Mouse (Mus musculus) neural tube, embryonic 13.5 days (tissue): Measurements from ENCODE around the gene Ppp1r14a. TPM values are rescaled to one million over a fixed set of nuclear protein-coding genes. Genes with fewer than 3 reads are reported as not detected.
A peak's percentile ranks its signal among the peaks of the same experiment; 100 is the strongest.

Experiments used
- ATAC-seq: fragments of 200-750 bp; cut with Nextera tagmentation; 2 replicates; pipeline ENCODE4 v1.8.0; 2017; ENCODE audit warnings: low read depth, mild to moderate bottlenecking, moderate TSS enrichment, moderate library complexity
- H3K27ac ChIP-seq: fragments of 300-500 bp; sonication (generic); replicated peaks from 2 replicates; pipeline ENCODE4 v1.5.1; 2015; ENCODE audit warnings: moderate library complexity, mild to moderate bottlenecking, inconsistent platforms
- H3K27me3 ChIP-seq: fragments of 300-500 bp; sonication (generic); 2 replicates; pipeline ENCODE4 v1.6.1; 2015; ENCODE audit warnings: mild to moderate bottlenecking, inconsistent platforms
- H3K36me3 ChIP-seq: fragments of 300-500 bp; sonication (generic); 2 replicates; pipeline ENCODE4 v1.6.1; 2015; ENCODE audit warnings: mild to moderate bottlenecking, inconsistent platforms
- H3K4me1 ChIP-seq: fragments of 300-500 bp; sonication (generic); replicated peaks from 2 replicates; pipeline ENCODE4 v1.6.1; 2015; ENCODE audit warnings: inconsistent platforms
- H3K4me2 ChIP-seq: fragments of 300-500 bp; sonication (generic); 2 replicates; pipeline ENCODE4 v1.6.1; 2015; ENCODE audit warnings: inconsistent platforms, mild to moderate bottlenecking, moderate library complexity
- H3K4me3 ChIP-seq: fragments of 300-500 bp; sonication (generic); 2 replicates; pipeline ENCODE4 v1.5.1; 2015; ENCODE audit warnings: mild to moderate bottlenecking, inconsistent platforms
- H3K9ac ChIP-seq: fragments of 300-500 bp; sonication (generic); 2 replicates; pipeline ENCODE4 v1.6.1; 2015; ENCODE audit warnings: moderate library complexity, mild to moderate bottlenecking, inconsistent platforms
- H3K9me3 ChIP-seq: fragments of 300-500 bp; sonication (generic); 2 replicates; pipeline ENCODE4 v1.6.1; 2016; ENCODE audit warnings: inconsistent platforms
- WGBS: fragments of 180-500 bp; shearing (Covaris S2); methylation state at CpG from one replicate; pipeline ENCODE4 v1.1.7; 2015; 5-methylcytosine and 5-hydroxymethylcytosine counted together
- polyA plus RNA-seq: library from polyadenylated mRNA; unstranded; fragments of >200 nt; fragmentation: Nextera tagmentation; extraction: Ambion mirVana; gene quantifications from 2 replicates; pipeline ENCODE4 v1.2.1, GENCODE M21; 2015

The Ppp1r14a gene
- polyA plus RNA-seq, 1 experiment from 2014 or later, result 24.8 TPM

DNA sequence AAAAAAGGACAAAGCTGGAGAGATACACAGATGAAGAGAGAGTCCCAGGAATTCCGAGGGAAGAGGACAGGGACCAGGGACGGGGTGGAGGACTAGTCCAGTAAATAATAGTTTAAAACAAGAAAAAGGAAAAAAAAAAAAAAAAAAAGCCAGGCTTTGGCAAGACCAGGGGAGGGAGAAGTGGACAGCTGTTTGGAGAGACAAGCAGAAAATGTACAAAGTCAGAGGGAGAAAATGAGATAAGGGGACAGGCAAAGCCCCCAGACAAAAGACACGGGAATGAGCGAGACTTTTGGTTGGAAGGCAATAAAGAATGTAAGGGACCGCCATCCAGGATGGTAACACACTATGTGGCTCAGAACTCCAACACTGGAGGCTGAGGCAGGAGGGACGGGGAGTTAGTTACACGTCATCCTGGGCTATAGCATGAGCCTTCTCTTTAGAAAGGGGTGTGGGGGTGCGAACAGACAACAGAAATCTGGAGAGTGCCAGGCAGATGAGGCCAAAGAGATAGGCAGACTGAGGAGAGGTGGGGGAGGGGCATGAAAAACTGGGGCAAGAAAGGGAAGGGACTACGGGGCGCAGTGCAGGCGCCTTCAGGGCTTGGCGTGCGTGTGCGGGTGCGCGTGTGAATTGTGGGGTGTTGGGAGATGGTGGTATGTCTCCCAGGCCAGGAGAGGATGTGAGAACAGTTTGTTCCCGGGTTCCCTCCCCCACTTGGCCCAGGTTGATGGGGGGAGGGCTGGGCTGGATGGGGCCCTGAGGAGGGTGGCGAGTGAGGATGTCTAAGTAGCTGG lies 29.2 kb downstream of the Ppp1r14a start:
- ATAC-seq, result peak; percentile 6
- H3K4me3 ChIP-seq, result peak overlapping the region; percentile 17

DNA sequence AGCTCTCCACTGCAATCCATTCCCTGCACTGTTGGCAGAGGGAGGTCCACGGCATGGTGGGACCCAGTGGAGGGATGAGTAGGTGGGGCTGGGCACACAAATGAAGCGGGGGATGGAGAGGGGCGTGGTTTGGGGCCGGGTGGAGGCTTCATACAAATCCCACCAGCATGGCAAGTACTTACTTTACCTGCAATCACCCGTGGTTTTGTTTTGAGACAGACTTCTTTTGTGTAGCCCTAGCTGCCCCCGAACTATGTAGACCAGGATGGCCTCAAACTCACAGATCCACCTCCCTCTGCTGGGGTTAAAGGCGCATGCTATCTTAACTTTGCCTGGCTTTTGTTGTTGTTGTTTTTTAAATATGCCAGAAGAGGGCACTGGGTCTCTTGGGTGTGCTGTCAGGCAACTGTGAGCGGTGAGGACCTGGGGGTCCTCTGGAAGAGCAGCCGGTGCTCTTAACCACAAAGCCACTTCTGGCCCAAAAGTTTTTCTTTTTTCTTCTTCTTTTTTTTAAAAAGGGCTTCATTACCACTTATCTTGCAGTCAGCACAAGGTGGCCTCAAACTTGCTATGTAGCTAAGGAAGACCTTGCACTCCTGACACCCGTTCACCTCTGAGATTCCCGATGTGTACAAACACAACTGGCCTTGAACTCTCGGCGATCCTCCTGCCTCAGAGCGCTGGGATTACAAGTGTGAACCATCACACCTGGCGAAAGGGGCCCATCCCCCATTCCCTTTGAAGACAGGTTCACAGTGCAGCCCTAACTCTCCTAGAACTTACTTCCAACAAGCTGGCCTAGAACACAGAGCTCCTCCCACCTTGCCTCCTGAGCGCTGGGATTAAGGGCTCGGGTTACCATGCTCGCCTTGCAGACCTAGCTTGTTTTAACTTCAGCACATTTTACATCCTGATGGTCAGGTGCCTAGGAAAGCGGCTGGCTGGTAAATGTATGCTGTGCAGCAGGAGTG lies 30.5 kb downstream of the Ppp1r14a start:
- Histone ChIP-seq H3K4me1 (peaks cover 73% of the 10 kb centered on the region), H3K36me3 (peaks cover 26% of the 10 kb centered on the region), H3K9me3 (no peaks in the 10 kb centered on the region), H3K27ac (peak overlapping the region; percentile 98), H3K4me3 (peak overlapping the region; percentile 17), H3K9ac (0 out of 2 replicates have a peak overlapping the region, but pooled peaks have one; percentile 63), H3K4me2 (peak overlapping the region; percentile 50), H3K27me3 (no peaks in the 10 kb centered on the region)
- WGBS, result 13% methylated on average over 19 of the region's 19 CpGs
- no peak for ATAC-seq

More for the DNA sequence above, 29.2 kb downstream of the Ppp1r14a start:
- Histone ChIP-seq H3K27me3 (no peaks in the 10 kb centered on the region), H3K4me1 (peaks cover 86% of the 10 kb centered on the region), H3K9ac (peak overlapping the region; percentile 63), H3K9me3 (no peaks in the 10 kb centered on the region), H3K36me3 (peaks cover 28% of the 10 kb centered on the region), H3K4me2 (peak overlapping the region; percentile 50), H3K27ac (peak overlapping the region; percentile 98)
- WGBS, result 1% methylated on average over 18 of the region's 18 CpGs

- Histone ChIP-seq H3K9ac (no peak overlapping the region), H3K27me3 (no peaks in the 10 kb centered on the region), H3K9me3 (no peaks in the 10 kb centered on the region), H3K27ac (no peak overlapping the region), H3K4me2 (no peak overlapping the region), H3K4me1 (no peaks in the 10 kb centered on the region), H3K4me3 (no peak overlapping the region), H3K36me3 (peaks cover 82% of the 10 kb centered on the region)
- ATAC-seq, result no peak
- WGBS, result 84% methylated on average over 6 of the region's 6 CpGs
Observed at GRCm38 (mm10) chr7:29327087-29327486, 38.0 kb downstream of the Ppp1r14a start.

GRCm38 (mm10) chr7:29328984-29329383 lies 39.9 kb downstream of the Ppp1r14a start:
- WGBS, result 93% methylated on average over 16 of the region's 16 CpGs
- ATAC-seq, result no peak
- H3K4me1 ChIP-seq, result no peaks in the 10 kb centered on the region
- no peak overlapping the region for H3K9ac ChIP-seq
- peaks cover 76% of the 10 kb centered on the region for H3K36me3 ChIP-seq
- H3K9me3 ChIP-seq, result no peaks in the 10 kb centered on the region
- no peak overlapping the region for H3K27ac ChIP-seq
- H3K27me3 ChIP-seq, result no peaks in the 10 kb centered on the region
- H3K4me3 ChIP-seq, result no peak overlapping the region
- H3K4me2 ChIP-seq, result no peak overlapping the region

DNA sequence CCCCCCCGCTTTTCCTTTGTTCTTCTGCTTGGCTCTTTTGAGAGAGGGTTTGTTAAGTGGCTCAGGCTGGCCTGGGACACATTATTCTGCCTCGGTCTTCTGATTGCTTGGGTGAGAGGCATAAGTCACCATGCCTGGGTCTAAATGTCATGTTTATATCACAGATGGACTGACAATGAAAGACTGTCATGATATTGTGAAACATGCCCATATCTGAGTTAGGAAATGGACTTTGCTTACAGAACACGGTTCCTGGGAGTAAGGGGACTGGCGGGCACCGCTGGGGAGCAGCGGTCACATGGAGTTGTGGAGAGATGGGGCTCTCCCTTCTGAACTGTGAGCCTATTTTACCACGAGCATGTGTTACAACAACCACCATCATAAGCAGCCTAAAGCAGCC lies 45.0 kb downstream of the Ppp1r14a start:
- H3K4me3 ChIP-seq, result no peak overlapping the region
- WGBS, result 66% methylated on average over 7 of the region's 7 CpGs
- no peak overlapping the region; the same call in 1 of the 2 replicates for H3K27ac ChIP-seq
- H3K9ac ChIP-seq, result no peak overlapping the region
- no peak overlapping the region for H3K4me2 ChIP-seq
- no peaks in the 10 kb centered on the region for H3K27me3 ChIP-seq
- no peak for ATAC-seq
- H3K4me1 ChIP-seq, result no peaks in the 10 kb centered on the region; the same call in 1 of the 2 replicates
- peaks cover 56% of the 10 kb centered on the region for H3K36me3 ChIP-seq
- H3K9me3 ChIP-seq, result no peaks in the 10 kb centered on the region

DNA sequence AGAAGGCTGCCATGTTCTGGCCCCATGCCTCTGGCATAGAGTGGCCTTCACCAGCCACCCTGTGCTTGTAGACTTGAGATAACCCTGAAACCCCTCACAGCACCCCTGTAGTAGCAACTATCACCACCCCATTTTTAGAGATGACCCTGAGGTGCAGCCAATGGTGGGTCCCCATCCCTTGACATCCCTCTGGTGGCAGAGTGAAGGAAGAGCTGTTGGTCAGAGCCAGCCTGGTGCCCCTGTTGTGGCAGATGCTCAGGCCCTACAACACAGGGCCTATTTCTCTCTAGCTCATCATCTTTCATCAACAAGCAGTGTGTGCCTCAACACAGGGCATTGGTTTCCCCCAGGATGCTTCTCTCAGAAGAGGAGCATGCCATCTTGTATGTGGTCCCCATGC lies 46.2 kb downstream of the Ppp1r14a start:
- no peaks in the 10 kb centered on the region for H3K27me3 ChIP-seq
- no peak overlapping the region for H3K9ac ChIP-seq
- H3K36me3 ChIP-seq, result peaks cover 48% of the 10 kb centered on the region
- H3K4me1 ChIP-seq, result no peaks in the 10 kb centered on the region; the same call in 1 of the 2 replicates
- H3K27ac ChIP-seq, result no peak overlapping the region
- no peak for ATAC-seq
- H3K9me3 ChIP-seq, result no peaks in the 10 kb centered on the region
- H3K4me2 ChIP-seq, result no peak overlapping the region
- no peak overlapping the region for H3K4me3 ChIP-seq

GRCm38 (mm10) chr7:29335841-29336671 lies 46.9 kb downstream of the Ppp1r14a start:
- no peaks in the 10 kb centered on the region for H3K9me3 ChIP-seq
- no peaks in the 10 kb centered on the region; the same call in 1 of the 2 replicates for H3K4me1 ChIP-seq
- no peak overlapping the region for H3K27ac ChIP-seq
- 89% methylated on average over 6 of the region's 6 CpGs for WGBS
- no peak overlapping the region for H3K4me2 ChIP-seq
- ATAC-seq, result no peak
- no peaks in the 10 kb centered on the region for H3K27me3 ChIP-seq
- H3K9ac ChIP-seq, result no peak overlapping the region
- H3K36me3 ChIP-seq, result peaks cover 44% of the 10 kb centered on the region
- no peak overlapping the region for H3K4me3 ChIP-seq

- no peak for ATAC-seq
- WGBS, result 70% methylated on average over 9 of the region's 9 CpGs
- Histone ChIP-seq H3K4me1 (peaks cover 7% of the 10 kb centered on the region), H3K4me2 (no peak overlapping the region), H3K9ac (no peak overlapping the region), H3K27me3 (no peaks in the 10 kb centered on the region), H3K4me3 (no peak overlapping the region), H3K36me3 (peaks cover 36% of the 10 kb centered on the region), H3K27ac (no peak overlapping the region), H3K9me3 (no peaks in the 10 kb centered on the region)
Observed at GRCm38 (mm10) chr7:29336795-29337319, 47.7 kb downstream of the Ppp1r14a start.

DNA sequence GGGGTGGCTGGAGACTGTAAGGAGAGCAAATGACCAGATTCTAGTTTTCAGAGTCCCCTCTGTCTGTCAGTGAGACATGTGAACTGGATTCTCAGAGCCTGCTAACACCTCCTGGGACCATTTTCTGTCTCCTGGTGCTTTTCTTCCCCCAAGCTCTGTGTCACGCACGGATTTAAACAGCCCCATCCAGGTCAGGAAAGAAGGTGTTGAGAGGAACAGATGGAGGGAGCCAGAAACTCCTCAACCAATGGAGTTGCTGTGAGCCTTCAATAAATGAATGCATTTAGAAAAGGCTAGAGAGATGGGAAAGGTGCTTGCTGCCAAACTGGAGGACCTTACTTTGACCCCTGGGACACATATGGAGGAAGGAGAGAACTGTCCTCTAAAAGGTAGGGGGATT lies 48.7 kb downstream of the Ppp1r14a start:
- 84% methylated on average over 2 of the region's 2 CpGs for WGBS
- no peaks in the 10 kb centered on the region for H3K9me3 ChIP-seq
- no peak for ATAC-seq
- no peak overlapping the region for H3K9ac ChIP-seq
- peaks cover 16% of the 10 kb centered on the region for H3K4me1 ChIP-seq
- no peak overlapping the region for H3K27ac ChIP-seq
- H3K4me2 ChIP-seq, result no peak overlapping the region
- H3K36me3 ChIP-seq, result peaks cover 29% of the 10 kb centered on the region
- H3K4me3 ChIP-seq, result no peak overlapping the region
- no peaks in the 10 kb centered on the region for H3K27me3 ChIP-seq

DNA sequence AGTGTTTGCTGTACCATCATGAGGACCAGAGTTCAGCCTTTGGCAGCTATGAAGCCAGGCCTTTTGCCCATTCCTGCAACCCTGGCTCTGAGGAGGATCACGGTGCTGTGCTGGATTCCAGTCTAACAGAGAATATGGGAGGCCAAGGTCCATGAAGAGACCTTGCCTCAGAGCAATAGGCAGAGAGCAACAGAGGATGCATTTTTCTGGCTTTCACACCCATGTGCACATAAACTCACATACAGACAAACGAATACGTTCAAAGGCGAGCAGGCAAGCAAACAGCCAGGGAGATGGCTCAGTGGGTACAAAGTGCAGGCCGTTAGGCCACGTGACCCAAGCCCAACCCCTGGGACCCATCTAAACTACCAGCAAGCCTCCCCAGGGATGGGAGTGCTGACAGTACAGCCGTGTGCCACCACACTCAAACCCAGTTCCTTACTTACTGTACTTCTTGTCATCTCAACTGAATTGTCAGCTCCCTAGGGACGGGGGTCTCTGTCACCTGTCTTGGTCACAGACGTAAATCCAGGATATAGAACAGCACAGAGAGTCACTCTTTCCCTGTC lies 49.3 kb downstream of the Ppp1r14a start:
- 84% methylated on average over 9 of the region's 9 CpGs for WGBS
- Histone ChIP-seq H3K4me3 (no peak overlapping the region), H3K9me3 (no peaks in the 10 kb centered on the region), H3K27me3 (no peaks in the 10 kb centered on the region), H3K4me2 (no peak overlapping the region), H3K27ac (no peak overlapping the region), H3K4me1 (peaks cover 16% of the 10 kb centered on the region), H3K36me3 (peaks cover 30% of the 10 kb centered on the region), H3K9ac (no peak overlapping the region)
- ATAC-seq, result no peak

DNA sequence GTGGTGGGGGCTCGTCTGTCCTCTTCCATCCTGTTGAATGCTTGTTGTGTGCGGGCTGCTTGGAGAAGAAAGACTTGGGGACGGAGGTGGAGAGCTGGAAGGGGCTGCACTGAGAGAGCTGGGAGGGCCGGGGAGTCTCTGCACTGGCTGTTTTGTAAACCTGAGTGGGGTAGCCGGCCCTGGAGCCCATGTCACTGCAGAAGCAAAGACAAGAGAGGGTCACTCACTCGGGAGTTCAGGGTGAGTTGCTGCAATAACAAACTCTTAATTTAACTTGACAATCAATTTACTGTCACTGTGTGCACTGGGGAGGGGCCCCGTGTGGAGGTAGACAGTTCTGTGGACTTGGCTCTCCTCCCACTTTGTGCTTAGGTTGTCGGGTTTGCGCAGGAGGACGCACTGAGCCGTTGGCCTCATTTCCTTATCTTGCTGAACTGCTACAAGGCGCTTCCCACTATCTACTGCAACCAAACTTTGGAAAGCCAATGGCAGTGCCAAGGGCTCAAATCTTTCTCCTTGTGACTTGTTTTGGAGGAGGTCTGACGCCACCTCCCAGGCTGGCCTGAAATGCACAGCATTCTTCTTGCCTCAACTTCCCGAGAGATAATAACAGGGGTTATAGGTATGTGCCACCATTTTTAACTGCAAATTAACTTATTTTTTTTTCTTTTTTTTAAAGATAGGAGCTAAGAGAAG lies 50.0 kb downstream of the Ppp1r14a start:
- no peak overlapping the region for H3K9ac ChIP-seq
- no peaks in the 10 kb centered on the region for H3K27me3 ChIP-seq
- peaks cover 16% of the 10 kb centered on the region for H3K4me1 ChIP-seq
- H3K36me3 ChIP-seq, result peaks cover 32% of the 10 kb centered on the region
- no peak overlapping the region for H3K27ac ChIP-seq
- no peaks in the 10 kb centered on the region for H3K9me3 ChIP-seq
- no peak overlapping the region for H3K4me2 ChIP-seq
- WGBS, result 76% methylated on average over 14 of the region's 14 CpGs
- no peak for ATAC-seq
- H3K4me3 ChIP-seq, result no peak overlapping the region
